Mouse (Mus musculus) natural killer cell, adult 2 months (primary cell): ENCODE measurements around the gene Nus1.

Source experiments
- DNase-seq, 2 experiments: peaks; one replicate each; pipeline ENCODE4 v3.0.0; 2022; ENCODE audit warnings: low spot score in 2 of 2

Nus1 gene

DNA sequence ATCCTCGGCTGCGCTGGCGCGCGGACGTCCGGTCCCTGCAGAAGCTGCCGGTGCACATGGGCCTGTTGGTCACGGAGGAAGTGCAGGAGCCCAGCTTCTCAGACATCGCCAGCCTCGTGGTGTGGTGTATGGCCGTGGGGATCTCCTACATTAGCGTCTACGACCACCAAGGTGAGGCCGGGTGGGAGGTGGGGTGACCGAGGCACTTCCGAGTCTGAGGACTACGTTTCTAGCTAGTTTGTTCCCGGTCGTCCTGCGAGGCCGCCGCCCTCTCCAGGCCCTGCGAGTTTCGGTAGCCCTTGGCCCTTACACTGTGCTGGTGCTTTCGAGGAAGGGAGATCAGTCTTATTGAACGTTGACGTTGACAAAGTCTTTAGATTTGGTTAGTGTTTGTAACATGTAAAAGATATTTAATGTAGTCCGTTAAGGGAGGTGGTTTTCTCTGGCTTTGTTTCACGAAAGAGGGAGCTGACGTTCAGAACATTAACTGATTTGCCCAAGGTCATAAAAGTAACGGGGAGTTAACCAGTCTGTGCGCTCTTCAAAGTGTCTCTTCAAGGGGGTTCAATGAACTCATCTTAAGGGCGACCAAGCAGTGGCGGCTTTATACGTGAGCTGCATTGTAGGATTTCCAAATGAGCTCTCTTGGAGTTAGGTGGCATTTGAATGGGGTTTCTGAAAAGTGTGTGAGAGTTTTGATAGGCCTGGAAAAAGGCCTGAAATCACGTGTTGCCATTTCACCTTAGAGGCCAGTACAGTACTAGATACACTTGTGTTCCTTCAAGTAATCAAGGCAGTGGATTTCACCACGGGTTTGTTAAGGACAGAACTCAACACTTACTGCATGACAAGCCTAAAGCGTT is 882 bp downstream of the Nus1 start:
- DNase-seq = no peak

DNA sequence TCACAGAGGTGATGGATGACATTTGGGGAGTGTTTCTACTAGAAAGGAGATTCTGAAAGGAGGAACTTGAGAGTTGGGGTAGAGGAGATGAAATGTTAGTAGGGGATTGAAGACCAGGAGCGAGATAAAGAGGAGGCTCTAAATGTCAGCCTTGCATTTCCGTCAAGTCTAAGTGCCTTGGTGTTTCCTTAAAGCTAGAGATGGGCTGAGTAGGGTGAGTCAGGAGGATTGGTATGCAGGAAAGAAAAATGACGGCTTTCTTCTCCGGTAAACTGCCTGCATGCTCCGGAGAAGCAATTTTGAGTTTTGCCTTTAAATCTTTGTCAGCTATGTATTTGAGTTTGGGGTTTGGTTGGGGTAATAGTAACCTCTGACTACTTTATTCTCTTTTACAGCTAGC is 1.6 kb downstream of the Nus1 start:
- DNase-seq = no peak

DNA sequence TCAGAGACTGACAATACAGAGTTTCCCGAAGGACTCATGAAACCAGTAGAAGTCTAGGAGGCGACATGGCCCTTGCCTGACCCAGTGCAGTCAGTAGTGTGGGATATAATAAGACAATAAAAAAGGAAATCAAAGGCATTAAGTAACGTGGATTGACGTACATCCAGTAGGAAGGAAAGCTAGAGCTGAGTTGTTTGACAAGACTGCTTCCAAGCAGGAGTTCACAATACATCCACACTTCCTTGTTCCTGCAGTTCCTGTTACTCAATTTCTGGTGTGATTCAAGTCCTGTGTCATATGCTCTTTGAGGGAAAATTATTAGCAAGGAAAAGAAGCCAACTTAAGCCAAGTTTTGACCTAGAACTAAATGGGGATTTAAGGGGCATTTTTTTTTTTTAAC is 2.1 kb downstream of the Nus1 start:
- no peak for DNase-seq

DNA sequence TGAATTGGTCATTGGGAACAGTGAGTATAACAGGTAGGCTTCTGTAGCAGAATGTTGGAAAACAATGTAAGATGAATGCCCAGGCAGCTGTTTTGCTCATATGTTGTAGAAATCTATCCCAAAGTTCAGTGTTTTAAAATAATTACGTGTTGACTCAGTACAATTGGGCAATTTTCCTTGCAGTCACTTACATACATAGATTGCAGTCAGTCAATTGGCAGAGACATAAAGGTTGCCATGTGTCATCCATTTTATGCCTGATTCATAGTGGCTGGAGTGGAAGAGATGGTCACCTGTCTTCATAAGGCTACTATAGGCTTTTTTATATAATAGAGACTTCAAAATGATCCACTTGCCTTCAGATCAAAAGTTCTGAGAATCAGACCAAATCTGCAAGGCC is 3.2 kb downstream of the Nus1 start:
- no peak for DNase-seq

DNA sequence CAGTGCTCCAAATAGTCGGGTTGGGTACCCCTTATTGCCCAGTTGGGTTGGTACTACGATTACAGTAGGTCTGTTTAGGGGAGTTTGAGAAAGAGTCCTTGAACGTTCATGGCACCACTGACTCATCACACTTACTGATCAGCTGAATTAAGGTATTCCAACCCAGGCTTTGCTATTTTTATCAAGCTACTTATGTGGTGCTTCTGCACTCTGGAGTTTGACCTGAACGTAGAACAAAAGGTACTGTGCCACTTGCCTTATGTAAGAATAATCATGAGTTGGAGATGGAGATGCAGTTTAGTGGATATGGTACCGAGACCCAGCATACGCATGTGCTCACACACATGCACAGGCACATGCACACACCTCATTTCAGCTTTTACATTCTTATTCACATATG is 4.4 kb downstream of the Nus1 start:
- no peak for DNase-seq

DNA sequence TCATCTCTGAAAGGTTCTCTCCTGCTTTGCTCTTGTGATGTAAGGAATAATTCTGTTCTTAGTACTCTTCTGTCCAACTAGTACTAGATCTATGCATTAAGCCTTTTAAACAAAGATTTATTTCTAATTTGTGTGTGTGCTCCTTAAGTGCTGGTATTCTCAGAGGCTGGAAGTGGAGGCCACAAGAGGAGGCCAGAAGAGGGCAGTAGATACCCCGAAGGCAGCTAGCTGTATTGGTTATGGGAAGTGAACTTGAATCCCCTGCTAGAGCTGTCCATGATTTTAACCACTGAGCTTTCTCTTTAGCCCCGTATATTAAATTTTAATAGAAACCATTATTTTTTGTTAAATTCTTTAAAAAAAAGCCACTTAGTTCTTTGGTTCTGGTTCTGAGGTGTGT is 5.8 kb downstream of the Nus1 start:
- DNase-seq = peak in 1 of 2 experiments; percentile 8

DNA sequence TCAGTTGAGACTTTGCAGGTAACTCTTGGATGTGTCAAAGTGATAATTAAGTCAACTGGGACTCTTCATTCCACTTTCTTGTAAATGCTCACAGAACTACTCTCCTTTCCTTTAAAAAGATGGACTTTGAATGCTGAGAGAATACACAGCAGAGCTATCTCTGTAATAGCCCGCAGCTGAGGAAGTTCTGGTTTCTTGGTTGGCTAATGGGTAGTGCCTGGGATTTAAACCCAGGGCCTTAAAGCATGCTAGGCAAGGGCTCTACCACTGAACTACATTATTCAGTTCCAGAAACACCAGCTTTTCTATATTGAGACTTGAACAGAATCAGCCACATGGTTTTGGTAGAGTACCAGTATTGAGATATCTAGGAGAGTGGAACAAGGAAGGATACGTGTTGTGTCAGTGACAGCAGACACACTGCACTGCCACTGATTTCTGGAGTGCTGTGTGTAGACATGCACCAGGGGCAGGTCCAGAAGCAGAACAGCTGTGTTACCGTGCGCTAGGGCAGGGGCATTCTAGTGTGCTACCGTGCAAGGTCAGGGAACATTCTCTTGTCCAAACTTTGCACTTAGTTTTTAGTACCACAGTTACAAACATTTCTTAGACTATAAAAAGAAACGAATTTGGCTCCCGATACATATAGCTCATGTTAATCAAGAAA is 9.1 kb downstream of the Nus1 start:
- DNase-seq = no peak

DNA sequence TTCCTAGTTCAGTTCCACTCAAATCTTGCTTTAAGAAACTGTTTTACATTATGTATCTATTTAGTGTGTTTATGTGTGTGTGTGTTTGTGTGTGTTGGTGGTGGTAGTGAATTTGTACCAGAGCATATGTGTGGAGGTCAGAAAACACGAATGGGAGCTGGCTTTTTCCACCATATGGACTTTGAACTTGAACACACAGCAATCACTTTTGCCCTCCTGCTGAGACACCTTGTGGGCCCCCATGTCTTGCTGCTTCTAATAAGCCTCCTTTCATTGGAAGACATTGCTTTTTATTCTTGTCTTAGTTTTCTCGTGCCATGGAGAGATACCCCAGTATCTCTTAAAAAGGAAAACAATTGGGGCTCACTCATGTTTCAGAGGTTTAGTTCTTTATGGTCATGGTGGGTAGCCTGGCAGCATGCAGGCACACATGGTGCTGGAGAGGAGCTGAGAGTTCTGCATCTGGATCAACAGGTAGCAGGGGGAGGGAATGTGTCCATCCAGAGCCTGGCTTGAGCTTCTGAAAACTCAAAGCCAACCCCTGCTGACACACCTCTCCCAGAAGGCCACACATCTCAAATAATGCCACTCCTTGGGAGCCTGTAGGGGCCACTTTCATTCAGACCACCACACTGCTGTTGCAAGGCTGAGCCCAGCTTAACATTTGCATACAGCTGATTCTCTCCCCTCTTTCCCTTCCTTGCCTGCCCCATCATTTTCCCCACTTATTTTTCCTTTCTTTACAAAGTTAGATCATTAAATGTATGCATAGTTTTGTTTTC is 10.5 kb downstream of the Nus1 start:
- DNase-seq = no peak

DNA sequence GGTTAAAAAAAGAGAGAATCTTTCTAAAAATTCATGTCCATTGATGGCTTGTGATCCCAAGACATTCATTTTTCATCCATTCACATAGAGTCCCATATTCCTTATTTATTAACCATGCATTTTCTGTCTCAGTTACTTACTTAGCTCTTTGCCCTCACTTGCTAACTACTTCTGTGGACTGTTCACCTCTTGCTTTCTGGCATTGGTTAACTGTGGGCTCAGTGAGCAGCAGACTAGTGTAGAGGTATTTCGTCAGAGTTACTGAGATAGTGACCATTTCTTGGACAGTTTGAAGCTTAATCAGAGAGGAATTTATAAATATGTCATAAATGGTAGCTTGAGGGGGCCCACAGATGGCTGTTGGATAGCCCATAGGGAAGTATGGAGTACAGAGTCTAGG is 13.6 kb downstream of the Nus1 start:
- no peak for DNase-seq

DNA sequence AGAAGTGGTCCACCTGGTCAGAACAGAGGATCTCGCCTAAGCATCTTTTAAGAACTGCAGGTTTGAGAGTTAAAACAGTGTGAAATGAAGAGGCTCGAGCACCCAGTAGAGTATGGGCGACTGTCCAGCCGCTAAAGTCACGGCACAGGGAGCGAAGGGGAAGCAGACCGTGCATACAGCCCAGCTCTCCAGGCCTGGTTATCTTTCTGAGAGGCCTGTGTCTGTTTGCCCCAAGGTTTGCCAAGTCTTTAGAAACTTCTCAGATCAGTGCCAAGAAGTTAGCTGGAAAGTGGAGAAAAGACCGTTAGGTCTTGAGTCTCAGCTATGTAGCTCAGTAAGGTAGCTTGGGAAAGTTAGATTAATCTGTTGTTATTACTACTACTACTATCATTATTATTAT is 17.5 kb downstream of the Nus1 start:
- DNase-seq = no peak

DNA sequence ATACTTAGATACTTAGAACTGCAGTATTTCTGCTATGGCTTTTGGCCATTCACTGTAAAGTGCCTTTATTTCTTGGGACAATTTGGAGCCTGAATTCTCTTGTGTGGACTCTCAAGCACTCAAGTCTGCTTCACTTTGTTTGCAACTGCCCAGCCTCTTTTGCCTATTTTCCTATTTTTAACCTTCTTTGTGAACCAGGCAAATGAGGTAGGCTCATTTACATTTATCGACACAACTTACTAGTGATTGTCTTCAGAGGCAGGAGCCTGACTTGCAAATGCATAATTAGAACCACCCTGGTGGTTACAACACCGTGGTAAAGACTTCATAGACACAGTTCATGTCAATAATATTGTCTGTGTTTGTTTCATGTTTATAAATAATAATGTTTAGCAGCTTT is 43.3 kb downstream of the Nus1 start:
- no peak for DNase-seq

DNA sequence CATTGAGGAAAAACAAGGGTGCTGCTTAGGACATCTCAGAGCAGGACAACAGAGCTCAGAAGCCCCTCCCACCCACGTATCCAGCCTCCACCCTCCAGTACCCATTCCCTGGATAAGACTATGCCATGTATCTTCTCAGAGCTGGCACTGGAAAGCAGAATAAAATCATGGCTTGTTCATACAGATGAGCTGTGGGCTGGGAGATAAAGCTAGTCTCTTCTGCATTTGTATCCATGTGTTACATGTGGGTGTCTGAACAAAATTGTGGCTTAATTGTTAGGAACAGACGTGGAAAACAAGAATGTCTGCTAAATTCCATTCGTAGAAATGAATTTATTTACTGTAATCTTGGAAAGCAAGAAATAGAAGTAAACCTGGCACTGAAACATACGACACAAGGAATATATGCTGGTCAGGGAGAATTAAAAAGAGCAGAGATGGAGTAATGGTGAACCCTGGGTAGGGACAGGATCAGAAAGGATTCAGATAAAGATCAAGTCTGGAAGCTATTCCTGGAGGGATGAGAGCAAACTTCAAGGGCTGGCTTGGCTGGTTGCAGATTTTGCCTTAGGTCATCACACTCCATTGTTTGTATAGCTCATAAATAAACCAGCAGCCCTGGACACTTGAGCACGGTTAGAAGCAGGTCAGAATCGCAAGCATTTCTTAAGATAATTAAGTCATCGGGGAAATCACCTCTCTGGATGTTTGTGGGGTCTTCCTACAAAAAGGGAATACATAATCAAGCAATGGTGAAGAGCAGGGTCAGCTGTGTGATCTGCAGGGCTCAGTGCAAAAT is 46.8 kb downstream of the Nus1 start:
- DNase-seq = no peak

DNA sequence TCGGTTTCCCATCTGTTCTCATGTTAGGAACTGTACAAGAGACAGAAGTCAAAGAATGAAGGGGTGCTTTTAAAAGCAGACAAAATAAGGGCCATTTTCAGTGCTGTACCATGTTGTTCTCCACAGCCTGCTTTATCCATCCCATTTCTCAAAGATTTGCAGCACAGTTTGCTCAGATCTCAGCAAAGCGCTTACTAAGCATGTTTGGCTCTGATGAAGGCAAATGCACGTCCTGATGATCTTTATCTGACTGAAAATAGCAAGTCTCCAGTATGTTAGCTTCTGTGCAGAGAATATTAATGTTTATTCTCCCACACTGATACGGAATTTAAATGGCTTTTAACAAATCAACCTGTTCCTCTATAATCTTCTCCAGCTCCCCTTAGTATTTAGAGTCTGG is 54.2 kb downstream of the Nus1 start:
- no peak for DNase-seq
